Mouse (Mus musculus) adrenal gland, postnatal 0 days (tissue): ENCODE measurements around the gene Pign. TPM values are rescaled to one million over a fixed set of nuclear protein-coding genes. Genes with fewer than 3 reads are reported as not detected.

ENCODE experiments used
- microRNA-seq: library from miRNA; unstranded; fragments of <30 nt; microRNA quantifications from one replicate; pipeline ENCODE4, GENCODE M21; 2016; ENCODE audit warnings: borderline replicate concordance; ENCODE audit not compliant: insufficient number of aligned reads
- polyA plus RNA-seq: library from polyadenylated mRNA; unstranded; fragments of >200 nt; fragmentation: Nextera tagmentation; extraction: Ambion mirVana; gene quantifications from 2 replicates; pipeline ENCODE4 v1.2.1, GENCODE M21; 2015

Pign gene
- 5.5 and 9.8 TPM in 2 replicates for polyA plus RNA-seq

GRCm38 (mm10) chr1:105663171-105663961 lies at the start of gene Pign, which contains the start of gene Relch:
Gene Pign, minus strand, starts transcription at chr1:105663677.
Gene Relch, plus strand, starts transcription at chr1:105663861.

Small RNA genes lying within 50 kb of the gene (microRNA-seq; reads per million reads assigned to microRNA genes)
- gene Gm22426 = not detected

Other genes starting within 250 kb of the Pign start
- gene Relch, start 184 bp upstream of the Pign start, polyA plus RNA-seq = 17.7 and 24.4 TPM in 2 replicates
- gene Tnfrsf11a, start 117.0 kb upstream of the Pign start, polyA plus RNA-seq = 0.55 and 1.1 TPM in 2 replicates